Mouse (Mus musculus) spleen, postnatal 36 days (tissue): ENCODE measurements around the gene Nemp1.
"Not testable (repeated sequence)": the region's sequence is repeated elsewhere in the genome, so short reads cannot be mapped to it uniquely, and the experiment has no call there.

Source experiments
- DNase-seq, 2 experiments: peaks; one replicate each; pipeline ENCODE4 v3.0.0; 2022; ENCODE audit warnings: low spot score in 2 of 2, mixed read lengths in 1 of 2

Nemp1 gene

DNA sequence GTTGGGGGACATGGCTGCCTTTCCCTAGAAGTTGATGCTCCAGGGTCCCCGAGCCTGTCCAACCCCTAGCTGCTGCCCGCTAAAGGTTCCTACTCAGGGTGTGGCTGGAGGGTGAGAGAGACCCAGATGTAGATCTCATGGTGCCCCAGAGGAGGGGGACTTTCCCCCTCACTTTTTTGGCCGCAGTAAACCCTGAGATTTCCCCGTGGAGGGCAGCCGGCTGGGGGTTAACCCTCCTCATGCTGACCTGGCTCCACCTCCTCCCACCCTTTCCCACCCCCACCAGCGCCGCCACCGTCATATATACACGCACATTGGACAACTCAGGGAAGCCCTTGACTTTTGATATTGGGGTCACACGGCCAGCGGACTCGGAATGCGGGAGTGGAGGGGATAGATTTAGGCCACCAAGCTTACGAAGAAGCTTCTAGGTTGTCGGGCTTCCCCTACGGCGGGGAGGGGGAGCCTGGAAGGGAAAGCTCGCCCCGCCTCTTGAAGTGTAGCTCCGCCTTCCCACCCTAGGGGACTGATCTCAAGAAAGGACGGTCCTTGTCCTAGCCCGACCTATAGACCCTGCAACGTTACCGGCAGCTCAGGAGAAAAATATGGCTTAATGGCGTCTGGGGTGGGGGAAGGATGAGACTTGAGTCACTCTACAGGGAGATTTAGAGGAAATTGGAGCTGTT, 23.0 kb upstream of the Nemp1 start:
- peak; percentile 83 to 87 for DNase-seq

DNA sequence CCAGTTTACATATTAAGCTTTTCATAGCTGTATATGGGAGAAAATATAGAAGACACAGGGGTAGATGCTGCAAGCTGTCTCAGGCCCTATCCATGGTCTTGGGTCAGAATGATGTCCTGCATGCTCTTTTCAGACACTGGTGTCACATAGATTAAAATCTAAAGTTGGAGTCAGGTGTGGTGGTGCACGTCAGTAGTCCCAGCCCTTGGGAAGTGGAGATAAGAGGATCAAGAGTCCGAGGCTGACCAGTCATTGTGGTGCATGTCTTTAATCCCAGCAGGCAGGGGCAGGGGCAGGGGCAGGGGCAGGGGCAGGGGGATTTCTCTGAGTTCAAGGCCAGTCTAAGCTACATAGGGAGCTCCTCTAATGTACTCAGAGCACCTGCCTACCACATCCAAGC, 20.9 kb upstream of the Nemp1 start:
- DNase-seq: no peak

DNA sequence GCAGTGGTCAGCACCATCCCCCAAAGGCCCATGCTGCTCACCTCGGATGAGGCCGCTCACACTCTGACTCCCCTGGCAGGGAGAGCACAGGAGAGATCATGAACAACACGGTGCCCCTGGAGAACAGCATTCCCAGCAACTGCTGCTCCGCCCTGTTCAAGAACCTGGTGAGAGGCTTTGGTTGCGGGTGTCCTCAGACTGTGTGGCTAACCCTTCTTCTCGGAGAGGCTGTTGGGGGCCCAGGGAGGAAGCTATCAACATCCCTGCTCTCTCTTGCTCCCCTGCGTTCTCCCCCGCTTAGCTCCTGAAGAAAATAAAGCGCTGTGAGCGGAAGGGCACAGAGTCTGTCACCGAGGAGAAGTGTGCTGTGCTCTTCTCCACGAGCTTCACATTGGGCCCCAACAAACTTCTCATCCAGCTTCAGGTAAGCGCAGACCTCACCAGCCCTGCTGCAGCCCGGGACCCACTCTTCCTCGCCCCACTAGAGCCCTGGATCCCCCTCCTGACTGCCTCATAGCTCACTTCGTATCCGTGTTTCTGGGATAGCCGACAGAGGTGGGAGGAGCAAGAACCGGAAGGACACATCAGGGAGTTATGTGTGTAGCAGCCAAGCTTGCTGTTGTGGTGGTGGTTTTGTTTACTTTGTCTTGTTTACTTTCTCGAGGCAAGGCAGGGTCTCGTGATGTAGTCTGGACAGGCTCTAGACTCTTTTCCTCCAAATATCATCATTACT, 13.6 kb upstream of the Nemp1 start:
- no peak for DNase-seq

DNA sequence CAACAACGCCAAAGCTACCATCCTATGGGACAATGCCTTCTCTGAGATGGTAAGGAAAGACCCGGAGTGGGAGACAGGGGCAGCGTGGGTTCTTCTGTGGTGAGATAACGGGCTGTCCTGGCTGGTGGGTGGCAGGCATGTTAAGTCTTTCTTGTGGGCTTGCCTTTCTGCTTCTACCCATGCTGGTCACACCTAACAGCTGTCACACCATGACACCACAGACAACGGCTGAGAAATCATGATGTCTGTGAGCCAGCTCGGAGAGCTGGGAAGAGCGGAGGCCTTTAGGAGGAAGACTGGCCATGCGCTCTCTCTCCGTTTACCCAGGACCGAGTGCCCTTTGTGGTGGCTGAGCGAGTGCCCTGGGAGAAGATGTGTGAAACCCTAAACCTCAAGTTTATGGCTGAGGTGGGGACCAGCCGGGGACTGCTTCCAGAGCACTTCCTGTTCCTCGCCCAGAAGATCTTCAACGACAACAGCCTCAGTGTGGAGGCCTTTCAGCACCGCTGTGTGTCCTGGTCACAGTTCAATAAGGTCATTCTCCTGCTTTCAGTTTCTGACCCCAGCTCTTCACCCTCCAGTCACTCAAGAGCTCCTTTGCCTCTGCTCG, 11.6 kb upstream of the Nemp1 start:
- DNase-seq: no peak

DNA sequence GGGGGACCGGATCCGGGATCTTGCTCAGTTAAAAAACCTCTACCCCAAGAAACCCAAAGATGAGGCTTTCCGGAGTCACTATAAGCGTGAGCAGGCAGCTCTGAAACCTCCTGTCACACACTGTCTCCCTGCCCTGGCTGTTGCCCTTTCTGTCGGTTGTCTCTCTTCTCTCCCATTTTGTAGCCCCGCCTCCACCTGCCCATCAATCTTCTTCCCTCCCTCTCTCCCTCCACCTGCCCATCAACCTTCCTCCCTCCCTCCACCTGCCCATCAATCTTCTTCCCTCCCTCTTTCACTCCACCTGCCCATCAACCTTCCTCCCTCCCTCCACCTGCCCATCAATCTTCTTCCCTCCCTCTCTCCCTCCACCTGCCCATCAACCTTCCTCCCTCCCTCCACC, 9.1 kb upstream of the Nemp1 start:
- DNase-seq: not testable (repeated sequence)

DNA sequence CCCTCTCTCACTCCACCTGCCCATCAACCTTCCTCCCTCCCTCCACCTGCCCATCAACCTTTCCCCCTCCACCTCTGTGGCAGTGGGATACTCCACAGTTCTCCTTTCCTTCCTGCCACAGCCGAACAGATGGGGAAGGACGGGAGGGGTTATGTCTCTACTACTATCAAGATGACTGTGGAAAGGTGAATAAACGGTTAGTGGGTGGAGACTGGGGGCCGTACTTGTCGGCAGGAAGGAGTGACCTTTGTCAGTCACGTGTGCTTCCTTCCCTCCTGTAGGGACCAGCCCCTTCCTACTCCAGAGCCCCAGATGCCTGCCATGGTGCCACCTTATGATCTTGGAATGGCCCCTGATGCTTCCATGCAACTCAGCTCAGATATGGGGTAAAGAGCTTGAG, 8.6 kb upstream of the Nemp1 start:
- DNase-seq: no peak

DNA sequence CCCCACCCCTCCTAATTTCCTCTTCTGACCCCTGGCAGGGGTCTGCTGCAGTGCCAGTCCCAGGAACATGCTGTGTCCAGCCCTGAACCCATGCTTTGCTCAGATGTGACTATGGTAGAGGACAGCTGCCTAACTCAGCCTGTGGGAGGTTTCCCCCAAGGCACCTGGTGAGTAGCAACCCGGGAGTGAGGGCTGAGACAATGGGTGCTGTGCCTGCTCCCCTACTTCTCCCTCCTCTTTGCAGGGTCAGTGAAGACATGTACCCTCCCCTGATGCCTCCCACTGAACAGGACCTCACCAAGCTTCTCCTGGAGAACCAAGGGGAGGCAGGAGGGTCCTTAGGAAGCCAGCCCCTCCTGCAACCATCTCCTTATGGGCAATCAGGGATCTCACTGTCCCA, 7.2 kb upstream of the Nemp1 start:
- DNase-seq: no peak

DNA sequence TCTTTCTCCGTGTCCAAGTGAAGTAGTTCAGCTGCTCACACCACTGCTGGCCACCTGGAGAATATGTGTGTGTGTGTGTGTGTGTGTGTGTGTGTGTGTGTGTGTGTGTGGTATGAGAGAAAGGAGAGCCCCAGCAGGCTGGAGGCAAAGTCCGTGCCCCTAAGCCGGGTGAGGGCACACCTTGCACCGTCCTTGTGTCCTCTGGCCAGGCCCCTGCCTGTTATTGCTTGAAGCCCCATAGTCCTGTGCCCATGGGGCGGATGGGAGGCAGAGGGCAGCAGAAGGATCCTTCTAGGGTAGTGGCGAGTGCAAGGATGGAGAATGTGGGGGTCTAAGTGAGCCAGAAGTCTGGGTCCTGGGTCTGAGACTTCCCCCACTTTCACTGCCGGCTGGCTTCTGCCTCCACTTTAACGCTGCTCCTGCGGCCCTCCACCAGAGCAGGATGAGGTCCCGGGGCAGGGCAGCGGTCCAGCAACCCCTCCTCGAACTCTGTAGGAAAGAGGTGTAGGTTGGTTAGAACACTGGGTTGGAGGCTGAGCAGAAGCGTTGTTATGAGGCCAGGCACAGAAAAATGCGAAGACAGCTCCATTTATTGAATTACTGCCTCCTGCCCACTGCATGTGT, 5.3 kb upstream of the Nemp1 start:
- no peak for DNase-seq

DNA sequence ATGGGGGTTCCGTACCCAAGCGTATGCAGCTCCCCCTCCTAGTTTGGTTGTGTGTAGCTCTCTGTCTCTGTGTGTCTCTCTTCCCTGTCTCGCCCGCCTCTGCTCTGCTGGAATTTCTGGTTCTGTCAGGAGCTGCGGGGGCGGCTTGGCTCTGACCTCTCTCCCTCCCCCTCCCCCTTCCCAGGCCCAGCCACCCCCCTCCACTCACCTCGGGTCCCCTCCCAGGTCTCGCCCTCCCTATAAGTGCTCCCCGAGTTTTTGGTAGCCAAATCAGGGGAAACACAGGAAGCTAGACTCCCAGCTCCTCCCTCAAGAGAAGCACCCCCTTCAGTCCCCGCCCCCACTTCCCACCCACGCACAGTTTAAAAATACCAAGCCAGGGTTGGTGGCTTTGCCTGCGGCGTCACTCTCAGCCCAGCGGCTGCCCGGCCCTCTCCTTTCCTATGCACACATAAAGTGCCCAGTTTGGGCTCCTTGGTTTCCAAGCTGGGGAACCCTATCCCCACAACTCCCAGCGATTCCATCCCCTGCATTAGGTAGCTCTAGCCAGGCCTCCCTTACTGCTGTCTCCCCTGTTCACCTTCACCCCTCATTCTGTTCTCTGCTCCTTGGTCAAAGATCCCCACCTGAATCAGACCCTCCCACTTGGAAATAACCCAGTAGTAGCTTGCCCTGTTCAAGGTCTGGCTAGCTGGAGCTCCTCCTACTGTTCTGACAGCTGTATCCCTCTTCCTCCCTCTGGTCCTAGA, 4.6 kb upstream of the Nemp1 start:
- peak; percentile 68 to 74 for DNase-seq

DNA sequence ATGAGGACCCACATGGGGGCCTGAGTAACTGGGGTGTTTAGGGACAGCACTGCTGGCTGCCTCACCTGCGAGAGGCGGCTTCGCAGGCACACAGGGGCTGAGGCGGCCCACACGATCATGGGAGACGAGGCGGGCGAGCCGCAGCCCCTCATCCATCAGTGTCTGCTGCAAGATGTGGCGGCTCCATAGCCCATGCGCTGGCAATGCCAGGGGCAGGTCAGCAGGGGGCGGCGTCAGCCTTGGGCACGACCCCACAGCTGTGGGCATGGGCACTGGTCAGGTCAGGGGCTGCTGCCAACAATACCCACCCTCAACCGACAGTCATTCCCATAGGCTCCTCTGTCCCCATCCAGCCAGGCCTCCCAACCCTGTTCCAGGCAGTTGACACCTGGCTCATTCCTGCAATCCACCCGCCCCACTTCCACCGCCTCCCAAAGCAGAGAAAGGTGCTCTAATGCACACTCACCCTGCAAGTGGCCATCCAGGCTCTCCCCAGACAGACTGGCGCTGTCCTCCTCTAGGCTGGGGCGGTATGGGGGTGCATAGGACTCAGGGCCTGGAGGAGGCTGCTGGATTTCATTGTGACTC, 3.9 kb upstream of the Nemp1 start:
- peak; percentile 54 for DNase-seq

DNA sequence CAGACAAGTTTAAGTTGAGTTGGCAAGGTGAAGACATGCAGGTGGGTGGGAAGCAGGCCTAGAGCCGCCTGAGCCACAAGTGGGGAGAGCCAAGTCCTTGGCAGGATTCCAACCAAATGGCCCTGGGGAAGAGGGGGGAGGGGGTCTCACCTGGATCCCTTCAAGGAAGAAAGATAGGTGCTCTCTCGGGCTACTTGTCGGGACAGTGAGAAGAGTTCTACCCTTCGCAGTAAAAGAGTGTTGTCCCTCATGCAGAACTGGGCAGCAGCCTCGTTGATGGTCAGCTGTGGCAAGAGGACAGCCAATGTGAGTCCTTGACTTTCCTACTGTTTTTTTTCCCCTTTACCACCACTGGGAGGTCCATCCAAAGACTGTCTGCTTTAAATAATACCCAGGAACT, 3.1 kb upstream of the Nemp1 start:
- DNase-seq: no peak

DNA sequence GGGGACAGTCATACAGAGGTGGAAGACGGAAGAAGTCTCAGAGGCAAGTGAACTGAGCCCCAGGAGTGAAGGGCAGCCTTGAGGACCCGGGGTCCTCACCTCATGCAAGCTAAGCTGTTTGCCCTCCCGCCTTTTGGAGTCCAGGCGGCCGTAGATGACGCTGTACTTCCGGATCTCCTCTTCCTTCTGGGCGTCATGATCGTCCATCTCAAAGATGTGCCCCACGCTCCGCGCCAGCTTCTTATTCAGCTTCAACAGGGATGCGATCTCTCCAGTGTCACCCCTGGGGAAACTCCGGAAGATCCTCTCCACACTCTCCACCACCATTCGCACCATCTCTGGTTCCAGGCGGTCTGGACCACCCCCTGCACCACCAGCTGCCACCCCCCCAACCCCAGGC, 2.5 kb upstream of the Nemp1 start:
- no peak for DNase-seq

DNA sequence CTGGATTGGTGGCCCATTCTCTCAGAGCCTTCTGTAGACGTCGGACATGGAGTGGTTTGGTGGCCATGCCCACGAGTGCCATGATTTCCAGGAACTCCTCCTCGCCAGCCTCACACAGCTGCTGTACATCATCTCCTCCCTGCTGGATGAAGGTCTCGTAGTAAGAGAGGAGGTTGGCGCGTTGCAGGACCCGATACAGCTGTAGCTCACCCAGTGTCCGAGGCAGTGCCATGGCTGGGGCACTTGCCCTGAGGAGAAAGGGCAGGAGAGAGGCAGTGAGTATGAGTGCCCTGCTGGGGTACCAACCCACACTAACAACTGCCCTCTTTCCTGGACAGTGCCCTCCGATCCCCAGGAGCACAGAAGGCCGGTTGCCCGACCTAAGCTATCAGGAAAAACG, 1.8 kb upstream of the Nemp1 start:
- no peak for DNase-seq

DNA sequence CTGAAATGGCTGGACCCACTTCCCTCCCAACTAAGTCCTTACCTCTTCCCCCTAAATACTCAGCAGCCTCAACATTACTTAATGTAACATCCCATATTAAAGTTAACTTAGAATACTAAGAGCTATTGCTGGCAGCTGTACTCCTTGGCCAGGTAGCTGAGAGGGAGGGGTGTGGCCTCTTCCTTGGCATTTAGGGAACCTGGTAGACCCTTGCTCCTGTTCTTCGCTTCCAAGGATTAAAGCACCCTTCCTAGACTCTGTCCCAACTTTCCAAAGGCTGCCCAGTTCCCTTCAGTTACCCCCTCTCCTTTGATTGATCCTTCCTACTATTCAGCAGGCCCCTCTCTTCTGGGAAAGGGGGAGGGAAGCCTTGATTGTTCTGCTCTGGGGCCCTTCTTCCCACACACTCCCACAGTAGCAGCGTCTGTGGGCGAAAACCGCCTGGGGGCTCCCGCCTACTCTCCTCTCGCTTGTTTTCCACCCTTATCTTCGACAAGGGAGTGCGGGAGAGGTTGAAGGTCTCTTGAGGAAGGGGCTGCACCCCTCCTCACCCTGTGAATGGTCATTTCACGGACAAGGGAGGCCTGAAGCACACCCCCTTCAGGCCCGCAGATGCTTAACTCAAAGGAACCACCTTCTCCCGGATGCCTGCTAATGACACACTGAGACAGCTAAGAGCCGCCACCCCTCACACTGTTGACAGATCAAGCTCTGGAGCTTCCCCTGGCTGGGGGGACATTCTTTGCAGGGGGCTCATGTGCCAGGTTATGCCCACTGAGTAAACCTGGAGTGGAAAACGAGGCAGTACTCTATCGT, 1.1 kb upstream of the Nemp1 start:
- DNase-seq: peak in 1 of 2 experiments; percentile 44

DNA sequence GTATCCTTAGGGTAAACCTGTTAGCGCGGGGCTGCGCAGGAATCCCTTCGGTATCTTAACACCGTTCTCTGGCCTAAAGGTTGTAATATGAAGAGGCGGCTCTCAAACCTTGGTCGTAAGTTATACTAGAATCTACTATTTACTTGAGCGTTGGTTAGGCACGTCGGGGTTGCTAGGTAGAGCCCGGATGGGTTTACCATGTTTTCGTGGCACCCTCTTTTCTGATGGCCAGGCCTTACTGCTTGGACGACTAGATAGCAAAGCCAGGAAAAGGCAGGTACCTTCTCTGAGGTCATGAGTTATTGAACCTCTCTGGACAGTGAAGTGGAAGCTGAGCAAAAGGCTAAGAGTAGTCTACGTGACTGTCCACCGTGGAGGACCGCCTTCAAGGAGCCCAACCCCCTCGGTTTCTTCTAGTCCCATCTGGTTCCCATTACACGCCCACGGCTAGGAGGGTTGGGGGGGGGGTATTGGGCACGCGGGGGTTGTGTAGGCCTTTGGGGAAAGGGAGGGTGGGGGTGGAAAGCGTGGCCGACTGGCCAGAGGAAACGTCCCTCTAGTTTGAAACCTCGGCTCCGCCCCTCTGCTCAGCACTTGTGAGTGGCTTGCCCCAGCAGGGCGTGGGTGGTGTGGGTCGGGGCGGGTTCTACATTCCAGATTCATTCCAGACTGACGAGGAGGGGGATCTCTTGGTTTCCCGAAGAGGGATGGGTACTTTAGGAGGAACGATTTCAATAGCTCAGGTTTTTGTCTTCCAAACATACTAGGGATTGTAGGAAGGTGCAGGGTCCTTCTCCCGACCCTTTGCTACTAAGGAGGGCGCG, 780 bp downstream of the Nemp1 start:
- peak; percentile 79 to 84 for DNase-seq

DNA sequence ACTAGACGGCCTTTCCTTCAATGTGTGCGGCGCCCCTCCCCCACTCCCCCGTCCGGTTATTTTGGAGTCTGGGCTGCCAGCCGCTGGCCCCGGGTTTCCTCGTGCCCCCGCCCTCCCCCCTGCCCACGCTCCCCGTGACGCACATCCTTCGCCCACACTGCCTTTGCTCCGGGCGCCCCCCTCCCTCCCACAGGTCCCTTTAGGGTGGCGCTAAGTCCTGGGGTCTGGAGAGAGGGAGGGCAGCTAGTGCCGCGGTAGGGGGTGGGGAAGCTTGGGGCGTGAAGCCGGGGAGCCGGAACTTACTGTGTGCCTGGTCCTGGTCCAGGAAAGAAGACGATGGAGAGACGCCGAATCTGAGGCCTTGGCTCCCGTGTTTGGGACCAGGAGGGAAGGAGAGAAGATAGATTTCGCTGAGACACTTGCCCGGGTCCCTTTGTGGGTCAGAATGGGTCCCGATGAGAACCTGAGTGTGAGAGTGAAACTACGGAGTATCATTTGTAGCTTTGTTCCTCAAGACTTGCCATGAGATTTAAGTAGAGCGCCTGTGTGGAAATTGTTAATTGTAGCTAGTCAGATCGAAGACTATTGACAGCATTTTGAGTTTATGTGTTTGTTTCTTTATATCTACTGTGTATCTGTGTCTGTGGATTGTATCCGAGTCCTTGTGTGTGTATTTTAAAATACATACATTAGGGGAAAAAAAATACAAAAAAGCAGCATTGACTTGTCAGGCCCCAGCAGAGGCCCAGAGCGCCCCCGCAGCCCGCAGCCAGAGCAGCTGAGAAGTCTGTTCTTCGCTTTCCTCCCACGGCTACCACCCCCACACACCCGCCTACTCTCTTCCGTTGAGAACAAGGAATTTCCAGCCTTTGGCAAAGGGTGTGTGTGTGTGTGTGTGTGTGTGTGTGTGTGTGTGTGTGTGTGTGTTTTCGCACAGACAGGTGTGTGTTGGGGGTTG, 1.7 kb downstream of the Nemp1 start, which contains the start of gene Nab2:
Gene Nab2, minus strand, starts transcription at position 476 of the 958 bp plus-strand sequence.
- DNase-seq: peak; percentile 86 to 88

DNA sequence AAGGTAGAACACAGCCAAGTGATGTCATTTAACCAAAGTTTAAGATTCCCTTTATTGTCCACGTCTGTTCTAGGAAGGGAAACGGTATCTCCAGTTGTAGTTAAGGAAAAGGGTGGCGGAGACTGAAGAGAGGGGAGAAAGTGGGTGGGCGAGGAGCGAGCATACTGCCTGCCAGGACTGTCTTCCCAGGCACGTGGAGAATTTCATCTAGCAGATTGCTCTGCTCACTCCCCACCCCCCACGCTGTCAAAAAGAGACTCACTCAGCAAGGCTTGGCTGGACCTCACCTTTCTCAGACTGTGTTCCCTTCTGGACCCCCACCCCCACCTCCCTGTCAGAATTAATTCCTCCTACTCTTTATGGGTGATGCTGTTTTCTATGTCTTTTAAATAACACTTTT, 2.5 kb downstream of the Nemp1 start:
- DNase-seq: no peak

DNA sequence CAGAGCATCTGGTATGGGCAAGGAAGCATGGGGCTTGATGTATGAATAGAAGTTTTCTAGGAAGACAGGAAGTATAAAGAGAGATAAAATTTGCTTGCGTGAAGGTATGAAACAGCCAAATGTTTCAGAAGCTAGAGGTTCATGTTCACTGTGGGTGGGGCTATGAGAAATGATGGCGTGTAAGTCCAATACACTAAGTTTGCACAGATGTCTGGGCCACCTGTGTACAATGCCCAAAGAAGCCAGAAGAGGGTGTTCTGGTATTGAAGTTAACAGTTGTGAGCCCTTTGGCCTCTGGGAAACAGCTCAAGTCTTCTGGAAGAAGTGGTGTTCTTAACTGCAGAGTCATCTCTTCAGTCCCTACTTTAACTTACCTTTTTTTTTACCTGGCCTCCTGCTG, 3.5 kb downstream of the Nemp1 start:
- no peak for DNase-seq
